Mouse (Mus musculus): ENCODE measurements around the gene Clip3. TPM values are rescaled to one million over a fixed set of nuclear protein-coding genes. Genes with fewer than 3 reads are reported as not detected.

Gene Clip3
- 96.5 and 138 TPM in 2 replicates for polyA plus RNA-seq (2015; fragmentation: Nextera tagmentation; extraction: Ambion mirVana)

GRCm38 (mm10) chr7:30291215-30292131 lies at the start of gene Clip3:
TSS of gene Clip3 (plus strand) at chr7:30291728.
- WGBS = 7% methylated on average over 33 of the region's 35 CpGs
- ATAC-seq = peak; percentile 88
- H3K4me2 ChIP-seq (ENCODE audit: low read length) = peak within 1 kb of the TSS; percentile 91
- no peaks in the 10 kb centered on the region for H3K27me3 ChIP-seq (replicated peaks; ENCODE audit: control insufficient read depth, insufficient read depth, low read length)
- H3K9me3 ChIP-seq (ENCODE audit: control insufficient read depth, low read length) = no peaks in the 10 kb centered on the region
- peak within 1 kb of the TSS; percentile 94 for H3K9ac ChIP-seq (ENCODE audit: low read depth, low read length)
- H3K27ac ChIP-seq (ENCODE audit: low read depth, low read length) = peak within 1 kb of the TSS; percentile 86
- H3K4me1 ChIP-seq (ENCODE audit: control insufficient read depth, insufficient read depth, low read depth, low read length) = peaks cover 29% of the 10 kb centered on the region
- peaks cover 13% of the 10 kb centered on the region for H3K36me3 ChIP-seq (ENCODE audit: control insufficient read depth, insufficient read depth, low read length)
- H3K4me3 ChIP-seq (ENCODE audit: low read length) = peak within 1 kb of the TSS; percentile 59

- WGBS = 90% methylated on average over 12 of the region's 12 CpGs
- H3K27me3 ChIP-seq (replicated peaks; ENCODE audit: control insufficient read depth, insufficient read depth, low read length) = no peaks in the 10 kb centered on the region
- no peaks in the 10 kb centered on the region for H3K9me3 ChIP-seq (ENCODE audit: control insufficient read depth, low read length)
- H3K27ac ChIP-seq (ENCODE audit: low read depth, low read length) = no peak overlapping the region
- H3K36me3 ChIP-seq (ENCODE audit: control insufficient read depth, insufficient read depth, low read length) = no peaks in the 10 kb centered on the region
- H3K4me1 ChIP-seq (ENCODE audit: control insufficient read depth, insufficient read depth, low read depth, low read length) = no peaks in the 10 kb centered on the region
- no peak overlapping the region for H3K4me3 ChIP-seq (ENCODE audit: low read length)
- H3K9ac ChIP-seq (ENCODE audit: low read depth, low read length) = no peak overlapping the region
- H3K4me2 ChIP-seq (ENCODE audit: low read length) = no peak overlapping the region
- ATAC-seq = no peak
Measured at GRCm38 (mm10) chr7:30251956-30252954, 39.3 kb upstream of the Clip3 start.

DNA sequence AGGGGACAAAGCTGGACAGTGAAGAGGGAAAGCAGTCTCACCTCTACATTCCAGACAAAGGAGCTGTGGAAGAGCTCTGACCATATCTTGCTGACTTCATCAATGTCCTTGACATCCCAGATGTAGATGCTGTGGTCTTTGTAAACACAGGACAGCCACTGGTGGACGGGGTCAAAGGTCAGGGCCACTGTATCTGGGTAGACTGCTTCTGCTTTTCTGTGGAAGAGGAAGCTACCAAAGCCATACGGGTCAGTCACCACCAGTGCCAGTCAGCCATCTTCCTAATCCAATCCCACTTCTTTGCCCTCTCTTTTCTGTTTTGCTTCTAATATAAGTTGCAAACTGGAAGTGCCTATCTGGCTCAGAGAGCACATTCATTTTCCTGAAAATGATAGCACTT lies 26.5 kb upstream of the Clip3 start:
- Histone ChIP-seq H3K27ac (ENCODE audit: low read depth, low read length) (no peak overlapping the region), H3K4me3 (ENCODE audit: low read length) (no peak overlapping the region), H3K27me3 (replicated peaks; ENCODE audit: control insufficient read depth, insufficient read depth, low read length) (no peaks in the 10 kb centered on the region), H3K9ac (ENCODE audit: low read depth, low read length) (no peak overlapping the region), H3K9me3 (ENCODE audit: control insufficient read depth, low read length) (no peaks in the 10 kb centered on the region), H3K36me3 (ENCODE audit: control insufficient read depth, insufficient read depth, low read length) (no peaks in the 10 kb centered on the region), H3K4me1 (ENCODE audit: control insufficient read depth, insufficient read depth, low read depth, low read length) (no peaks in the 10 kb centered on the region), H3K4me2 (ENCODE audit: low read length) (no peak overlapping the region)
- ATAC-seq = no peak
- WGBS = 88% methylated on average over 2 of the region's 2 CpGs

- Histone ChIP-seq H3K27me3 (replicated peaks; ENCODE audit: control insufficient read depth, insufficient read depth, low read length) (no peaks in the 10 kb centered on the region), H3K27ac (ENCODE audit: low read depth, low read length) (no peak overlapping the region), H3K36me3 (ENCODE audit: control insufficient read depth, insufficient read depth, low read length) (no peaks in the 10 kb centered on the region; the same call in 1 of the 2 replicates), H3K4me3 (ENCODE audit: low read length) (no peak overlapping the region), H3K9ac (ENCODE audit: low read depth, low read length) (no peak overlapping the region), H3K9me3 (ENCODE audit: control insufficient read depth, low read length) (no peaks in the 10 kb centered on the region), H3K4me2 (ENCODE audit: low read length) (no peak overlapping the region), H3K4me1 (ENCODE audit: control insufficient read depth, insufficient read depth, low read depth, low read length) (no peaks in the 10 kb centered on the region)
- ATAC-seq = no peak
- 94% methylated on average over 5 of the region's 5 CpGs for WGBS
Measured at GRCm38 (mm10) chr7:30265531-30265930, 26.0 kb upstream of the Clip3 start.

DNA sequence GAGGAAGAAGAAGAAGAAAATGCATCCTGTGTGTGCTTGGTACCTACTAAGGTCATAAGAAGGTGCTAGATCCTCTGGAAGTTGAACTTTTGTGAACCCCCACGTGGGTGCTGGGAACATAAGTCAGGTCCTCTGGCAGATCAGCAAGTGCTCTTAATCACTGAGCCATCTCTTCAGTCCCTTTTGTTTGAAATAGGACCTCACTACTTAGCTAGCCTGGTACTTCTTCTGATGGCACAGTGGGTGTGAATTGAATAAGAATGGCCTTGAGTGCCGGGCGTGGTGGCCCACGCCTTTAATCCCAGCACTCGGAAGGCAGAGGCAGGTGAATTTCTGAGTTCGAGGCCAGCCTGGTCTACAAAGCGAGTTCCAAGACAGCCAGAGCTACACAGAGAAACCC lies 25.6 kb upstream of the Clip3 start:
- Histone ChIP-seq H3K27me3 (replicated peaks; ENCODE audit: control insufficient read depth, insufficient read depth, low read length) (no peaks in the 10 kb centered on the region), H3K4me3 (ENCODE audit: low read length) (no peak overlapping the region), H3K4me1 (ENCODE audit: control insufficient read depth, insufficient read depth, low read depth, low read length) (no peaks in the 10 kb centered on the region), H3K27ac (ENCODE audit: low read depth, low read length) (no peak overlapping the region), H3K9ac (ENCODE audit: low read depth, low read length) (no peak overlapping the region), H3K9me3 (ENCODE audit: control insufficient read depth, low read length) (no peaks in the 10 kb centered on the region), H3K4me2 (ENCODE audit: low read length) (no peak overlapping the region), H3K36me3 (ENCODE audit: control insufficient read depth, insufficient read depth, low read length) (no peaks in the 10 kb centered on the region; the same call in 1 of the 2 replicates)
- no peak for ATAC-seq
- 89% methylated on average over 7 of the region's 7 CpGs for WGBS

GRCm38 (mm10) chr7:30266780-30267179 lies 24.7 kb upstream of the Clip3 start:
- no peaks in the 10 kb centered on the region for H3K27me3 ChIP-seq (replicated peaks; ENCODE audit: control insufficient read depth, insufficient read depth, low read length)
- no peak overlapping the region for H3K27ac ChIP-seq (ENCODE audit: low read depth, low read length)
- H3K9ac ChIP-seq (ENCODE audit: low read depth, low read length) = no peak overlapping the region
- H3K36me3 ChIP-seq (ENCODE audit: control insufficient read depth, insufficient read depth, low read length) = no peaks in the 10 kb centered on the region; the same call in 1 of the 2 replicates
- ATAC-seq = no peak
- no peak overlapping the region for H3K4me2 ChIP-seq (ENCODE audit: low read length)
- H3K4me1 ChIP-seq (ENCODE audit: control insufficient read depth, insufficient read depth, low read depth, low read length) = no peaks in the 10 kb centered on the region
- no peaks in the 10 kb centered on the region for H3K9me3 ChIP-seq (ENCODE audit: control insufficient read depth, low read length)
- WGBS = 85% methylated on average over 3 of the region's 3 CpGs
- H3K4me3 ChIP-seq (ENCODE audit: low read length) = no peak overlapping the region

- Histone ChIP-seq H3K4me1 (ENCODE audit: control insufficient read depth, insufficient read depth, low read depth, low read length) (no peaks in the 10 kb centered on the region), H3K27ac (ENCODE audit: low read depth, low read length) (no peak overlapping the region), H3K36me3 (ENCODE audit: control insufficient read depth, insufficient read depth, low read length) (no peaks in the 10 kb centered on the region; the same call in 1 of the 2 replicates), H3K4me3 (ENCODE audit: low read length) (no peak overlapping the region), H3K9me3 (ENCODE audit: control insufficient read depth, low read length) (no peaks in the 10 kb centered on the region), H3K27me3 (replicated peaks; ENCODE audit: control insufficient read depth, insufficient read depth, low read length) (no peaks in the 10 kb centered on the region), H3K4me2 (ENCODE audit: low read length) (no peak overlapping the region), H3K9ac (ENCODE audit: low read depth, low read length) (no peak overlapping the region)
- no peak for ATAC-seq
- WGBS = 87% methylated on average over 4 of the region's 4 CpGs
Measured at GRCm38 (mm10) chr7:30269641-30270040, 21.9 kb upstream of the Clip3 start.

- Histone ChIP-seq H3K4me2 (ENCODE audit: low read length) (no peak overlapping the region), H3K27ac (ENCODE audit: low read depth, low read length) (no peak overlapping the region), H3K36me3 (ENCODE audit: control insufficient read depth, insufficient read depth, low read length) (no peaks in the 10 kb centered on the region; the same call in 1 of the 2 replicates), H3K9me3 (ENCODE audit: control insufficient read depth, low read length) (no peaks in the 10 kb centered on the region), H3K4me1 (ENCODE audit: control insufficient read depth, insufficient read depth, low read depth, low read length) (no peaks in the 10 kb centered on the region; the same call in 1 of the 2 replicates), H3K27me3 (replicated peaks; ENCODE audit: control insufficient read depth, insufficient read depth, low read length) (no peaks in the 10 kb centered on the region), H3K4me3 (ENCODE audit: low read length) (no peak overlapping the region), H3K9ac (ENCODE audit: low read depth, low read length) (no peak overlapping the region)
- no peak for ATAC-seq
- WGBS = 89% methylated on average over 6 of the region's 6 CpGs
Measured at GRCm38 (mm10) chr7:30274383-30274782, 17.1 kb upstream of the Clip3 start.

Measured in hindbrain, embryonic 16.5 days (tissue).